Mouse (Mus musculus) G1E (cell line): Measurements from ENCODE around the gene Prrg2.

ENCODE experiments used
- CTCF ChIP-seq: IDR thresholded peaks from 2 replicates; pipeline ENCODE4 v1.5.1; 2012; ENCODE audit warnings: low read depth, low read length, inconsistent platforms, mixed read lengths
- GATA1 ChIP-seq: IDR thresholded peaks from 2 replicates; pipeline ENCODE4 v1.6.1; 2012; ENCODE audit warnings: borderline replicate concordance, low read length, inconsistent platforms, mixed read lengths
- GATA2 ChIP-seq: IDR thresholded peaks from 2 replicates; pipeline ENCODE4 v1.6.1; 2012; ENCODE audit warnings: low read depth, low read length, inconsistent platforms, borderline replicate concordance
- POLR2AphosphoS5 ChIP-seq: IDR thresholded peaks from 2 replicates; pipeline ENCODE4 v1.6.1; 2012; ENCODE audit warnings: low read depth, low read length, inconsistent platforms; ENCODE audit not compliant: insufficient replicate concordance
- TAL1 ChIP-seq: conservative IDR thresholded peaks from 2 replicates; pipeline ENCODE4 v1.6.1; 2012; ENCODE audit warnings: low read depth, low read length, inconsistent platforms, mixed read lengths

DNA sequence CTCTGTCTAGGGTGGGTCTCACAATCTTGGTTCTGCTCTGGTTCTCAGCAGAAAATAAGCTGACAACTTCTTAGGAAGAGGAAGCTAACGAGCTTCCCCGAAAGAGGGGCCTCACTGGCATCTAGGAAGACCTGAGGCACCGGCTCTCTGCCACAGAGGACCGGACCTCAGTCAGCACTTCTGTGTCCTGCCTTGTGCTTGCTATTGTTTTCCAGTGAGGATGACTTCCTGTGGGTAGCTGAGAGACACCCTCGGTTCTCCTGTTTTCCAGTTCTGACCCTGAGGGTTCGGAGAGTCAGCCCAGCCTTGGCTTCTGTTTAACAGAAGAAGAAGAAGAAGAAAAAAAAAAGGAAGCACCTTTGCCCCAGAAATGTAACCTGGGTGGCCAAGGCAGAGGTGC is 35.0 kb upstream of the Prrg2 start:
- TF ChIP-seq CTCF (no peak), TAL1 (no peak), GATA1 (no peak), POLR2AphosphoS5 (no peak), GATA2 (no peak)
